19 mouse cellular contexts compared by ENCODE assay signal in the genomic region with DNA sequence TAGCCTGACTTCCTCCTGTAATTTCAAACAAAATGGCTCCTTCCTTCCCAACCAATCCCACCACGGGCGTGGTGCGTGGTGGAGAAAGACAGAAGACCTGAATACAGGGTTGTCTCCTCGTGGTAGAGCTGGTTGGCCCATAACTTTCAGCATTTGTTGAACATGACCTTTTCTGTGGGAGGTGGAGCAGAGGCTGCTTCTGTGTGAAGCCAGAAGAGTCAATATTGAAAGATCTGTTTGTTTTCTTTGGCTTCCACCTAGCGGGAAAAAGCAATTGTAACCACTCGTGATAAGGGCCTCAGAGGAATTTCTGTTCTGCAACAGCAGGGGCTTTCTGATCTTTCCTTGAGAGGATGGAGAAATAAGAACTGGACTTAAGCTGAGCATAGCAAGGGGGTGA. TPM values are rescaled to one million over a fixed set of nuclear protein-coding genes. Genes with fewer than 3 reads are reported as not detected.
DNase-seq lines count a peak whose midpoint lies in the region; ATAC-seq and TF ChIP-seq lines count a peak whose summit lies in the region.
"Had no signal": no experiment of that assay in that cellular context is flagged by ENCODE, and none has a peak within 500 bp of the region (broad histone marks: within the 10 kb centered on the region; RNA-seq: fewer than 3 reads in every experiment).

No protein-coding gene starts in this region.

- no peaks in the 10 kb centered on the region for H3K9me3 ChIP-seq in kidney, embryonic 15.5 days (replicated peaks)
- H3K9me3 ChIP-seq in lung, embryonic 14.5 days (ENCODE audit: low read depth, low read length): 0 out of 2 replicates have a peak, but pooled peaks cover 5% of the 10 kb centered on the region
- H3K9me3 ChIP-seq in hindbrain, embryonic 10.5 days: peaks cover 6% of the 10 kb centered on the region; the same call in 1 of the 2 replicates
- H3K9me3 ChIP-seq: embryonic facial prominence, embryonic 15.5 days; midbrain, embryonic 12.5 days had no signal

- no peak overlapping the region for H3K4me2 ChIP-seq in kidney, embryonic 15.5 days
- H3K4me2 ChIP-seq in lung, embryonic 14.5 days: no peak overlapping the region
- H3K4me2 ChIP-seq: embryonic facial prominence, embryonic 15.5 days; hindbrain, embryonic 14.5 days; midbrain, embryonic 12.5 days; neural tube, embryonic 12.5 days had no signal

- WGBS in kidney, adult 2 months: 63% methylated on average over 6 of the region's 6 CpGs
- 57% methylated on average over 6 of the region's 6 CpGs for WGBS in kidney, embryonic 15.5 days
- 40% methylated on average over 6 of the region's 6 CpGs for WGBS in lung, embryonic 14.5 days
- WGBS in hindbrain, embryonic 10.5 days: 76% methylated on average over 6 of the region's 6 CpGs

- TF ChIP-seq CTCF in kidney, adult 2 months (conservative IDR thresholded peaks at IDR 0.05; ENCODE audit: insufficient read depth, insufficient read length, low read depth, low read length): no peak
- no peak for TF ChIP-seq CTCF in brain, embryonic 14.5 days (IDR thresholded peaks at IDR 0.05; ENCODE audit: borderline replicate concordance, extremely low read depth, insufficient read depth, insufficient read length)
- 0 out of 2 replicates have a peak, but pooled peaks have one; percentile 6 for TF ChIP-seq CTCF in lung, embryonic 14.5 days (IDR thresholded peaks at IDR 0.05; ENCODE audit: low read depth)

- no peak overlapping the region for H3K27ac ChIP-seq in kidney, adult 2 months (ENCODE audit: insufficient read depth, low read depth, low read length)
- no peak overlapping the region for H3K27ac ChIP-seq in kidney, embryonic 15.5 days
- no peak overlapping the region for H3K27ac ChIP-seq in lung, embryonic 14.5 days (ENCODE audit: low read depth)
- no peak overlapping the region for H3K27ac ChIP-seq in hindbrain, embryonic 10.5 days
- H3K27ac ChIP-seq: embryonic facial prominence, embryonic 15.5 days; forebrain, embryonic 10.5 days; gastrocnemius, adult 2 months; hindbrain, embryonic 14.5 days; midbrain, embryonic 12.5 days; neural tube, embryonic 12.5 days had no signal

- H3K4me3 ChIP-seq in kidney, adult 2 months (ENCODE audit: insufficient read depth, low read depth, low read length): no peak overlapping the region
- H3K4me3 ChIP-seq in kidney, embryonic 15.5 days (replicated peaks): no peak overlapping the region
- no peak overlapping the region for H3K4me3 ChIP-seq in lung, embryonic 14.5 days (ENCODE audit: low read depth, low read length)
- no peak overlapping the region for H3K4me3 ChIP-seq in hindbrain, embryonic 10.5 days
- H3K4me3 ChIP-seq: embryonic facial prominence, embryonic 15.5 days; forebrain, embryonic 10.5 days; gastrocnemius, adult 2 months; midbrain, embryonic 12.5 days; neural tube, embryonic 12.5 days had no signal

- TF ChIP-seq POLR2A in kidney, adult 2 months (IDR thresholded peaks at IDR 0.05; ENCODE audit: low read depth, low read length): no peak
- no peak for TF ChIP-seq POLR2A in brain, embryonic 14.5 days (IDR thresholded peaks at IDR 0.05; ENCODE audit: borderline replicate concordance, extremely low read depth, insufficient read depth, insufficient read length, poor library complexity, severe bottlenecking)

- no peaks in the 10 kb centered on the region for H3K27me3 ChIP-seq in kidney, adult 2 months (replicated peaks; ENCODE audit: control insufficient read depth, insufficient read depth, low read length)
- 0 out of 2 replicates have a peak, but pooled peaks cover 1% of the 10 kb centered on the region for H3K27me3 ChIP-seq in kidney, embryonic 15.5 days
- H3K27me3 ChIP-seq in lung, embryonic 14.5 days (ENCODE audit: insufficient read depth, low read length): no peaks in the 10 kb centered on the region
- H3K27me3 ChIP-seq in hindbrain, embryonic 10.5 days (ENCODE audit: insufficient read depth, poor library complexity, severe bottlenecking): peaks cover 11% of the 10 kb centered on the region; the same call in 1 of the 2 replicates
- H3K27me3 ChIP-seq: embryonic facial prominence, embryonic 15.5 days; neural tube, embryonic 12.5 days had no signal

- peak; percentile 21 for DNase-seq in kidney, adult 2 months
- DNase-seq in brain, embryonic 14.5 days (ENCODE audit: low read depth): peak; percentile 9
- peak; percentile 41 for DNase-seq in lung, embryonic 14.5 days
- peak; percentile 80 for DNase-seq in lung, postnatal 36 days
- DNase-seq in layer of hippocampus, postnatal 25 days (ENCODE audit: extremely low spot score in 1 of 2, low spot score in 1 of 2): no peak
- DNase-seq in testis, postnatal 10 days (ENCODE audit: low spot score): no peak
- no peak for DNase-seq in hindbrain, embryonic 10.5 days (ENCODE audit: low spot score)
- DNase-seq: adrenal gland, postnatal 10 days; cerebellum, adult 9-11 months; gastrocnemius, adult 2 months; kidney, adult 9 months; right cerebral cortex, adult 18-20 months; thymus, adult 18-20 months had no signal

- no peaks in the 10 kb centered on the region for H3K36me3 ChIP-seq in kidney, adult 2 months (ENCODE audit: control insufficient read depth, insufficient read depth, low read length)
- H3K36me3 ChIP-seq in kidney, embryonic 15.5 days: no peaks in the 10 kb centered on the region
- no peaks in the 10 kb centered on the region for H3K36me3 ChIP-seq in lung, embryonic 14.5 days (ENCODE audit: insufficient read depth)
- no peaks in the 10 kb centered on the region for H3K36me3 ChIP-seq in hindbrain, embryonic 10.5 days
- H3K36me3 ChIP-seq: embryonic facial prominence, embryonic 15.5 days; forebrain, embryonic 10.5 days; midbrain, embryonic 12.5 days; neural tube, embryonic 12.5 days had no signal

- no peak for ATAC-seq in kidney, embryonic 15.5 days (replicated peaks; ENCODE audit: low FRiP score)
- ATAC-seq in lung, embryonic 14.5 days (ENCODE audit: insufficient read depth): peak; percentile 65; the same call in 1 of the 2 replicates

- H3K4me1 ChIP-seq in kidney, adult 2 months (ENCODE audit: control insufficient read depth, insufficient read depth, low read length): no peaks in the 10 kb centered on the region
- H3K4me1 ChIP-seq in kidney, embryonic 15.5 days: peaks cover 10% of the 10 kb centered on the region
- 0 out of 2 replicates have a peak, but pooled peaks cover 6% of the 10 kb centered on the region for H3K4me1 ChIP-seq in lung, embryonic 14.5 days (ENCODE audit: insufficient read depth)
- H3K4me1 ChIP-seq in hindbrain, embryonic 10.5 days (replicated peaks): peaks cover 5% of the 10 kb centered on the region; the same call in 1 of the 2 replicates
- H3K4me1 ChIP-seq: embryonic facial prominence, embryonic 15.5 days; midbrain, embryonic 12.5 days; neural tube, embryonic 12.5 days had no signal

- no peak overlapping the region for H3K9ac ChIP-seq in kidney, embryonic 15.5 days
- no peak overlapping the region for H3K9ac ChIP-seq in lung, embryonic 14.5 days
- H3K9ac ChIP-seq: embryonic facial prominence, embryonic 15.5 days; hindbrain, embryonic 14.5 days; midbrain, embryonic 12.5 days; neural tube, embryonic 12.5 days had no signal

RNA-seq across cellular contexts. Expression of a gene that starts 5.6 kb away (rescaled TPM):
- polyA plus RNA-seq in kidney, adult 2 months (2012; rRNA removed): 0.27 and 0.59 TPM in 2 replicates
- 1.8 and 1.9 TPM in 2 replicates for polyA plus RNA-seq in kidney, embryonic 15.5 days (2015; fragmentation: Nextera tagmentation; extraction: Ambion mirVana)
- 0.14 and 0.29 TPM in 2 replicates for polyA plus RNA-seq in brain, embryonic 14.5 days (2012; rRNA removed)
- polyA plus RNA-seq in lung, embryonic 14.5 days (2014; fragmentation: Nextera tagmentation; extraction: Ambion mirVana): 2.8 and 3.8 TPM in 2 replicates
- total RNA-seq in layer of hippocampus, postnatal 25 days (2021): 1 to 10 TPM; 1.9 to 2.5 TPM
- polyA plus RNA-seq in hindbrain, embryonic 10.5 days (2016; fragmentation: Nextera tagmentation; extraction: Ambion mirVana): 1.0 and 1.1 TPM in 2 replicates

Comparison
In these comparisons a context has a peak if more than half of its experiments do, and no peak if none do; other contexts are left out.
1. DNase-seq: peak in kidney, adult 2 months (single experiment), brain, embryonic 14.5 days (single experiment), lung, embryonic 14.5 days (single experiment) and lung, postnatal 36 days (single experiment); none in layer of hippocampus, postnatal 25 days (0 of 2), testis, postnatal 10 days (single experiment) and hindbrain, embryonic 10.5 days (single experiment).